Mouse (Mus musculus): ENCODE measurements at regions not wholly inside any gene's neighbourhood (a gene's known extent, or its start where the extent isn't known, plus 50 kb on each side); places are given as distances from the start of the nearest gene placed in this dataset.

- H3K4me3 ChIP-seq (ENCODE audit: low read length) = no peak overlapping the region
- H3K36me3 ChIP-seq (ENCODE audit: control insufficient read depth, insufficient read depth, low read length) = no peaks in the 10 kb centered on the region
- H3K9me3 ChIP-seq (ENCODE audit: control insufficient read depth, low read length) = no peaks in the 10 kb centered on the region
- H3K27me3 ChIP-seq (replicated peaks; ENCODE audit: control insufficient read depth, insufficient read depth, low read length) = no peaks in the 10 kb centered on the region
- no peak overlapping the region for H3K9ac ChIP-seq (ENCODE audit: low read depth, low read length)
- no peak overlapping the region for H3K27ac ChIP-seq (ENCODE audit: low read length)
- WGBS = 79% methylated on average over 5 of the region's 5 CpGs
- no peak overlapping the region for H3K4me2 ChIP-seq (ENCODE audit: low read depth, low read length)
- no peak for ATAC-seq
- H3K4me1 ChIP-seq (ENCODE audit: control insufficient read depth, insufficient read depth, low read length) = no peaks in the 10 kb centered on the region
These were observed 322.2 kb upstream of the Nr5a2 start for GRCm38 (mm10) chr1:137282457-137282856.

- H3K4me1 ChIP-seq (ENCODE audit: control insufficient read depth, insufficient read depth, low read length) = no peaks in the 10 kb centered on the region
- no peak overlapping the region for H3K4me3 ChIP-seq (ENCODE audit: low read length)
- WGBS = 42% methylated on average over 10 of the region's 10 CpGs
- no peaks in the 10 kb centered on the region for H3K36me3 ChIP-seq (ENCODE audit: control insufficient read depth, insufficient read depth, low read length)
- no peak for ATAC-seq
- no peak overlapping the region for H3K4me2 ChIP-seq (ENCODE audit: low read depth, low read length)
- H3K27ac ChIP-seq (ENCODE audit: low read length) = no peak overlapping the region
- H3K9ac ChIP-seq (ENCODE audit: low read depth, low read length) = no peak overlapping the region
- H3K9me3 ChIP-seq (ENCODE audit: control insufficient read depth, low read length) = no peaks in the 10 kb centered on the region
- H3K27me3 ChIP-seq (replicated peaks; ENCODE audit: control insufficient read depth, insufficient read depth, low read length) = no peaks in the 10 kb centered on the region
These were observed 320.4 kb upstream of the Nr5a2 start for GRCm38 (mm10) chr1:137280391-137281386.

GRCm38 (mm10) chr1:137279981-137280380 is 319.7 kb upstream of the Nr5a2 start:
- Histone ChIP-seq H3K27me3 (replicated peaks; ENCODE audit: control insufficient read depth, insufficient read depth, low read length) (no peaks in the 10 kb centered on the region), H3K4me3 (ENCODE audit: low read length) (no peak overlapping the region), H3K27ac (ENCODE audit: low read length) (no peak overlapping the region), H3K4me2 (ENCODE audit: low read depth, low read length) (no peak overlapping the region), H3K9ac (ENCODE audit: low read depth, low read length) (no peak overlapping the region), H3K9me3 (ENCODE audit: control insufficient read depth, low read length) (no peaks in the 10 kb centered on the region), H3K4me1 (ENCODE audit: control insufficient read depth, insufficient read depth, low read length) (no peaks in the 10 kb centered on the region), H3K36me3 (ENCODE audit: control insufficient read depth, insufficient read depth, low read length) (no peaks in the 10 kb centered on the region)
- WGBS = 59% methylated on average over 2 of the region's 2 CpGs
- no peak for ATAC-seq

GRCm38 (mm10) chr1:137270659-137271612 is 310.7 kb upstream of the Nr5a2 start:
- H3K9ac ChIP-seq (ENCODE audit: low read depth, low read length) = no peak overlapping the region
- no peak for ATAC-seq
- no peaks in the 10 kb centered on the region for H3K9me3 ChIP-seq (ENCODE audit: control insufficient read depth, low read length)
- H3K27ac ChIP-seq (ENCODE audit: low read length) = no peak overlapping the region
- H3K27me3 ChIP-seq (replicated peaks; ENCODE audit: control insufficient read depth, insufficient read depth, low read length) = no peaks in the 10 kb centered on the region
- no peaks in the 10 kb centered on the region for H3K4me1 ChIP-seq (ENCODE audit: control insufficient read depth, insufficient read depth, low read length)
- H3K4me3 ChIP-seq (ENCODE audit: low read length) = no peak overlapping the region
- no peaks in the 10 kb centered on the region for H3K36me3 ChIP-seq (ENCODE audit: control insufficient read depth, insufficient read depth, low read length)
- no peak overlapping the region for H3K4me2 ChIP-seq (ENCODE audit: low read depth, low read length)
- WGBS = 80% methylated on average over 9 of the region's 9 CpGs

- Histone ChIP-seq H3K27ac (ENCODE audit: low read length) (no peak overlapping the region), H3K9me3 (ENCODE audit: control insufficient read depth, low read length) (no peaks in the 10 kb centered on the region)
- 84% methylated on average over 1 of the region's 1 CpGs for WGBS
These were observed 302.6 kb upstream of the Nr5a2 start for GRCm38 (mm10) chr1:137262806-137263370.

GRCm38 (mm10) chr1:137262121-137262525 is 301.9 kb upstream of the Nr5a2 start:
- Histone ChIP-seq H3K4me2 (ENCODE audit: low read depth, low read length) (no peak overlapping the region), H3K4me3 (ENCODE audit: low read length) (no peak overlapping the region), H3K36me3 (ENCODE audit: control insufficient read depth, insufficient read depth, low read length) (no peaks in the 10 kb centered on the region), H3K27ac (ENCODE audit: low read length) (no peak overlapping the region), H3K9ac (ENCODE audit: low read depth, low read length) (no peak overlapping the region), H3K9me3 (ENCODE audit: control insufficient read depth, low read length) (no peaks in the 10 kb centered on the region), H3K4me1 (ENCODE audit: control insufficient read depth, insufficient read depth, low read length) (no peaks in the 10 kb centered on the region), H3K27me3 (replicated peaks; ENCODE audit: control insufficient read depth, insufficient read depth, low read length) (no peaks in the 10 kb centered on the region)
- ATAC-seq = no peak
- WGBS = 58% methylated on average over 5 of the region's 5 CpGs

More at GRCm38 (mm10) chr1:137262806-137263370, 302.6 kb upstream of the Nr5a2 start:
- Histone ChIP-seq H3K4me2 (ENCODE audit: low read depth, low read length) (no peak overlapping the region), H3K4me1 (ENCODE audit: control insufficient read depth, insufficient read depth, low read length) (no peaks in the 10 kb centered on the region), H3K27me3 (replicated peaks; ENCODE audit: control insufficient read depth, insufficient read depth, low read length) (no peaks in the 10 kb centered on the region), H3K36me3 (ENCODE audit: control insufficient read depth, insufficient read depth, low read length) (no peaks in the 10 kb centered on the region), H3K9ac (ENCODE audit: low read depth, low read length) (no peak overlapping the region), H3K4me3 (ENCODE audit: low read length) (no peak overlapping the region)
- no peak for ATAC-seq

- 85% methylated on average over 3 of the region's 3 CpGs for WGBS
- Histone ChIP-seq H3K4me3 (ENCODE audit: low read length) (no peak overlapping the region), H3K9ac (ENCODE audit: low read depth, low read length) (no peak overlapping the region), H3K4me1 (ENCODE audit: control insufficient read depth, insufficient read depth, low read length) (no peaks in the 10 kb centered on the region), H3K27ac (ENCODE audit: low read length) (no peak overlapping the region), H3K9me3 (ENCODE audit: control insufficient read depth, low read length) (no peaks in the 10 kb centered on the region), H3K4me2 (ENCODE audit: low read depth, low read length) (no peak overlapping the region), H3K36me3 (ENCODE audit: control insufficient read depth, insufficient read depth, low read length) (no peaks in the 10 kb centered on the region), H3K27me3 (replicated peaks; ENCODE audit: control insufficient read depth, insufficient read depth, low read length) (no peaks in the 10 kb centered on the region)
- no peak for ATAC-seq
These were observed 296.0 kb upstream of the Nr5a2 start for GRCm38 (mm10) chr1:137256294-137256693.

GRCm38 (mm10) chr1:137255041-137255440 is 294.8 kb upstream of the Nr5a2 start:
- Histone ChIP-seq H3K9me3 (ENCODE audit: control insufficient read depth, low read length) (no peaks in the 10 kb centered on the region), H3K36me3 (ENCODE audit: control insufficient read depth, insufficient read depth, low read length) (no peaks in the 10 kb centered on the region), H3K9ac (ENCODE audit: low read depth, low read length) (no peak overlapping the region), H3K27me3 (replicated peaks; ENCODE audit: control insufficient read depth, insufficient read depth, low read length) (no peaks in the 10 kb centered on the region), H3K4me1 (ENCODE audit: control insufficient read depth, insufficient read depth, low read length) (no peaks in the 10 kb centered on the region), H3K4me3 (ENCODE audit: low read length) (no peak overlapping the region), H3K27ac (ENCODE audit: low read length) (no peak overlapping the region), H3K4me2 (ENCODE audit: low read depth, low read length) (no peak overlapping the region)
- no peak for ATAC-seq

- no peak overlapping the region for H3K9ac ChIP-seq (ENCODE audit: low read depth, low read length)
- no peaks in the 10 kb centered on the region for H3K27me3 ChIP-seq (replicated peaks; ENCODE audit: control insufficient read depth, insufficient read depth, low read length)
- WGBS = 74% methylated on average over 1 of the region's 1 CpGs
- no peak overlapping the region for H3K4me3 ChIP-seq (ENCODE audit: low read length)
- no peaks in the 10 kb centered on the region for H3K9me3 ChIP-seq (ENCODE audit: control insufficient read depth, low read length)
- no peak overlapping the region for H3K27ac ChIP-seq (ENCODE audit: low read length)
- no peak overlapping the region for H3K4me2 ChIP-seq (ENCODE audit: low read depth, low read length)
- H3K4me1 ChIP-seq (ENCODE audit: control insufficient read depth, insufficient read depth, low read length) = no peaks in the 10 kb centered on the region
- no peaks in the 10 kb centered on the region for H3K36me3 ChIP-seq (ENCODE audit: control insufficient read depth, insufficient read depth, low read length)
- ATAC-seq = no peak
These were observed 294.4 kb upstream of the Nr5a2 start for GRCm38 (mm10) chr1:137254634-137255033.
